Mouse (Mus musculus): ENCODE results near the gene Pgpep1. TPM values are rescaled to one million over a fixed set of nuclear protein-coding genes. Genes with fewer than 3 reads are reported as not detected.

The Pgpep1 gene
- polyA plus RNA-seq, 1 experiment, result 30.2 TPM

GRCm38 (mm10) chr8:70682692-70683091 is 22.5 kb upstream of the Pgpep1 start:
- Histone ChIP-seq H3K4me3 (ENCODE audit: low read depth, low read length) (no peak overlapping the region), H3K4me1 (ENCODE audit: control insufficient read depth, insufficient read depth, low read length) (peaks cover 4% of the 10 kb centered on the region), H3K27ac (ENCODE audit: insufficient read depth, low read length) (no peak overlapping the region), H3K9me3 (replicated peaks; ENCODE audit: control insufficient read depth, insufficient read depth, low read length, poor library complexity, severe bottlenecking) (no peaks in the 10 kb centered on the region), H3K27me3 (ENCODE audit: control insufficient read depth, insufficient read depth, low read length, poor library complexity, severe bottlenecking) (no peaks in the 10 kb centered on the region), H3K9ac (ENCODE audit: low read depth, poor library complexity, severe bottlenecking) (no peak overlapping the region), H3K36me3 (ENCODE audit: control insufficient read depth, insufficient read depth, low read length, poor library complexity, severe bottlenecking) (peaks cover 16% of the 10 kb centered on the region; the same call in 1 of the 2 replicates)
- no peak for TF ChIP-seq CTCF (IDR thresholded peaks at IDR 0.05; ENCODE audit: low read depth, low read length)
- TF ChIP-seq EP300 (IDR thresholded peaks at IDR 0.05; ENCODE audit: insufficient read depth, low read depth, low read length), result 0 out of 2 replicates have a peak, but pooled peaks have one; percentile 36
- no peak for TF ChIP-seq POLR2A (IDR thresholded peaks at IDR 0.05; ENCODE audit: insufficient read depth, low read length)

- Histone ChIP-seq H3K9ac (ENCODE audit: low read depth, poor library complexity, severe bottlenecking) (peak overlapping the region; percentile 22), H3K27me3 (ENCODE audit: control insufficient read depth, insufficient read depth, low read length, poor library complexity, severe bottlenecking) (no peaks in the 10 kb centered on the region), H3K4me1 (ENCODE audit: control insufficient read depth, insufficient read depth, low read length) (peaks cover 4% of the 10 kb centered on the region), H3K9me3 (replicated peaks; ENCODE audit: control insufficient read depth, insufficient read depth, low read length, poor library complexity, severe bottlenecking) (no peaks in the 10 kb centered on the region), H3K36me3 (ENCODE audit: control insufficient read depth, insufficient read depth, low read length, poor library complexity, severe bottlenecking) (peaks cover 16% of the 10 kb centered on the region; the same call in 1 of the 2 replicates), H3K27ac (ENCODE audit: insufficient read depth, low read length) (0 out of 2 replicates have a peak overlapping the region, but pooled peaks have one; percentile 6), H3K4me3 (ENCODE audit: low read depth, low read length) (peak overlapping the region; percentile 0; the same call in 1 of the 2 replicates)
- TF ChIP-seq CTCF (IDR thresholded peaks at IDR 0.05; ENCODE audit: low read depth, low read length) (no peak), POLR2A (IDR thresholded peaks at IDR 0.05; ENCODE audit: insufficient read depth, low read length) (no peak), EP300 (IDR thresholded peaks at IDR 0.05; ENCODE audit: insufficient read depth, low read depth, low read length) (no peak)
These were observed 22.0 kb upstream of the Pgpep1 start for GRCm38 (mm10) chr8:70682193-70682592.

DNA sequence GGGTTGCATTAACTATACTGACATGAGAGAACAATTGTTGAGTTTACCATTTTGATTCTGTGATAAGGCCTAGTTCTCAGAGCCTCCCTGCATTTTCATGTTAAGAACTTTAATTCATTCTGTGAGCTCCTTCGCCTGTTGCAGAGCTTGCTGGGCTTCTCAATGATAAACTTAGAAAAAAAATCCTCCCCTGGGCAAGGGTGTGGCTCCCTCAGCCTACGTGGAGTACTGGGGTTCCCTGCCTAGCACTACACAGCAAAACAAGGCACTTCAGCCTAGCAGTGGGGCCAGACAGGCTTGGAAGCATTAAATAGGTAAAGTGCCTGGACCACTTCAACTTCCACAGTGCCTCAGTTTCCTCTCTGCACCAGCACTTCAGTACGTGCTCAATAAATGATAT is 21.2 kb upstream of the Pgpep1 start:
- TF ChIP-seq EP300 (IDR thresholded peaks at IDR 0.05; ENCODE audit: insufficient read depth, low read depth, low read length) (no peak), CTCF (IDR thresholded peaks at IDR 0.05; ENCODE audit: low read depth, low read length) (no peak), POLR2A (IDR thresholded peaks at IDR 0.05; ENCODE audit: insufficient read depth, low read length) (no peak)
- Histone ChIP-seq H3K36me3 (ENCODE audit: control insufficient read depth, insufficient read depth, low read length, poor library complexity, severe bottlenecking) (peaks cover 19% of the 10 kb centered on the region; the same call in 1 of the 2 replicates), H3K27ac (ENCODE audit: insufficient read depth, low read length) (no peak overlapping the region), H3K9ac (ENCODE audit: low read depth, poor library complexity, severe bottlenecking) (no peak overlapping the region), H3K9me3 (replicated peaks; ENCODE audit: control insufficient read depth, insufficient read depth, low read length, poor library complexity, severe bottlenecking) (no peaks in the 10 kb centered on the region), H3K4me1 (ENCODE audit: control insufficient read depth, insufficient read depth, low read length) (peaks cover 4% of the 10 kb centered on the region), H3K4me3 (ENCODE audit: low read depth, low read length) (no peak overlapping the region), H3K27me3 (ENCODE audit: control insufficient read depth, insufficient read depth, low read length, poor library complexity, severe bottlenecking) (no peaks in the 10 kb centered on the region)

GRCm38 (mm10) chr8:70680039-70680438 is 19.9 kb upstream of the Pgpep1 start:
- no peak for TF ChIP-seq POLR2A (IDR thresholded peaks at IDR 0.05; ENCODE audit: insufficient read depth, low read length)
- TF ChIP-seq EP300 (IDR thresholded peaks at IDR 0.05; ENCODE audit: insufficient read depth, low read depth, low read length), result no peak
- no peak for TF ChIP-seq CTCF (IDR thresholded peaks at IDR 0.05; ENCODE audit: low read depth, low read length)
- no peaks in the 10 kb centered on the region for H3K9me3 ChIP-seq (replicated peaks; ENCODE audit: control insufficient read depth, insufficient read depth, low read length, poor library complexity, severe bottlenecking)
- H3K36me3 ChIP-seq (ENCODE audit: control insufficient read depth, insufficient read depth, low read length, poor library complexity, severe bottlenecking), result peaks cover 20% of the 10 kb centered on the region; the same call in 1 of the 2 replicates
- no peak overlapping the region for H3K27ac ChIP-seq (ENCODE audit: insufficient read depth, low read length)
- H3K4me1 ChIP-seq (ENCODE audit: control insufficient read depth, insufficient read depth, low read length), result peaks cover 4% of the 10 kb centered on the region
- no peak overlapping the region for H3K4me3 ChIP-seq (ENCODE audit: low read depth, low read length)
- H3K9ac ChIP-seq (ENCODE audit: low read depth, poor library complexity, severe bottlenecking), result no peak overlapping the region
- no peaks in the 10 kb centered on the region for H3K27me3 ChIP-seq (ENCODE audit: control insufficient read depth, insufficient read depth, low read length, poor library complexity, severe bottlenecking)

DNA sequence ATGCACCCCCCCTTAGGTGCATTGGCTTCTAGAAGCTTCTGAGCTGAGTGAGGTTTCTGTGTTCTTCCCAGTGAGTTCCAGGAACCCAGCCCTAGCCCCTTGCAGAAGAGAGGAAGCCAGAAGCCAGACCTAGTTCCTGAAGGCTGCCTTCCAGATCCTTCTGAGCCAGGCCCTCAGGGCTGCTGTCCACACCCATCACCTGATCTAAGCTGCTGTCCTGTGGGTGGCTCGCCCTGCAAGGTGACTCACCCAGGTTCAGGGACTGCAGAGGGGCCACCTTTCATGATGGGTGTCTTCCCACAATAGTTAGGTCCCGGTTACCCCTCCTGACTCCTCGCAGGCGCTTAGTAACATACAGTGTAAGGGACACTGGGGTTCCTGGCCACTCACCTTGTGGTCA is 19.2 kb upstream of the Pgpep1 start:
- Histone ChIP-seq H3K9me3 (replicated peaks; ENCODE audit: control insufficient read depth, insufficient read depth, low read length, poor library complexity, severe bottlenecking) (no peaks in the 10 kb centered on the region), H3K27ac (ENCODE audit: insufficient read depth, low read length) (0 out of 2 replicates have a peak overlapping the region, but pooled peaks have one; percentile 3), H3K4me3 (ENCODE audit: low read depth, low read length) (no peak overlapping the region), H3K4me1 (ENCODE audit: control insufficient read depth, insufficient read depth, low read length) (peaks cover 4% of the 10 kb centered on the region), H3K27me3 (ENCODE audit: control insufficient read depth, insufficient read depth, low read length, poor library complexity, severe bottlenecking) (no peaks in the 10 kb centered on the region), H3K9ac (ENCODE audit: low read depth, poor library complexity, severe bottlenecking) (no peak overlapping the region), H3K36me3 (ENCODE audit: control insufficient read depth, insufficient read depth, low read length, poor library complexity, severe bottlenecking) (peaks cover 20% of the 10 kb centered on the region; the same call in 1 of the 2 replicates)
- 0 out of 2 replicates have a peak, but pooled peaks have one; percentile 8 for TF ChIP-seq EP300 (IDR thresholded peaks at IDR 0.05; ENCODE audit: insufficient read depth, low read depth, low read length)
- no peak for TF ChIP-seq POLR2A (IDR thresholded peaks at IDR 0.05; ENCODE audit: insufficient read depth, low read length)

GRCm38 (mm10) chr8:70678679-70679078 is 18.5 kb upstream of the Pgpep1 start:
- H3K4me3 ChIP-seq (ENCODE audit: low read depth, low read length), result no peak overlapping the region
- H3K27me3 ChIP-seq (ENCODE audit: control insufficient read depth, insufficient read depth, low read length, poor library complexity, severe bottlenecking), result no peaks in the 10 kb centered on the region
- H3K9ac ChIP-seq (ENCODE audit: low read depth, poor library complexity, severe bottlenecking), result no peak overlapping the region
- no peaks in the 10 kb centered on the region for H3K9me3 ChIP-seq (replicated peaks; ENCODE audit: control insufficient read depth, insufficient read depth, low read length, poor library complexity, severe bottlenecking)
- H3K4me1 ChIP-seq (ENCODE audit: control insufficient read depth, insufficient read depth, low read length), result peaks cover 4% of the 10 kb centered on the region
- H3K36me3 ChIP-seq (ENCODE audit: control insufficient read depth, insufficient read depth, low read length, poor library complexity, severe bottlenecking), result peaks cover 20% of the 10 kb centered on the region; the same call in 1 of the 2 replicates
- no peak overlapping the region for H3K27ac ChIP-seq (ENCODE audit: insufficient read depth, low read length)
- TF ChIP-seq CTCF (IDR thresholded peaks at IDR 0.05; ENCODE audit: low read depth, low read length), result no peak
- no peak for TF ChIP-seq POLR2A (IDR thresholded peaks at IDR 0.05; ENCODE audit: insufficient read depth, low read length)
- no peak for TF ChIP-seq EP300 (IDR thresholded peaks at IDR 0.05; ENCODE audit: insufficient read depth, low read depth, low read length)

All from ES-Bruce4 (cell line).